Mouse (Mus musculus): ENCODE results near the gene H2-Q1.
"Not testable (repeated sequence)": the region's sequence is repeated elsewhere in the genome, so short reads cannot be mapped to it uniquely, and the experiment has no call there.

The H2-Q1 gene

GRCm38 (mm10) chr17:35342711-35343476 lies 22.7 kb downstream of the H2-Q1 start:
- DNase-seq (ENCODE audit: low read depth) = peak; percentile 74

GRCm38 (mm10) chr17:35347659-35348058 lies 27.5 kb downstream of the H2-Q1 start:
- DNase-seq (ENCODE audit: low read depth) = not testable (repeated sequence)

DNA sequence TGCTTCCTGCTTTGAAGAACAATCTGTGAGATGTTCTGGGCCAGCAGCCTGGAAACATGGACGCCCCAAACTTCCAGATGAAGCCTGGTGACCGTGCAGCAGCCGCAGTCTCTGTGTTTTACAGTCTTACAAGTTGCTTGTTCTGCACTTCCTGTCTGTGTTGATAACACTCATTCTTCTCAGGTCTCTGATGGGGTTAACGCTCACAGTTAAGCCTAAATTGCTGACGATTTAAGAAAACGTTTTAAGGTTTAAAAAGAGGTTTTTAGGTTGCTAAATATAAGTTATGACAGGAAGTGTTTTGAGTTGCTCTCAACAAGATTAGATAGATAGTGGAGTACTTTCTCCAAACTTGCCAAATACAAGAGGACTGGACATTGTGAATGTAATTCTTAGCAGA lies 33.1 kb downstream of the H2-Q1 start:
- peak; percentile 66 for DNase-seq (ENCODE audit: low read depth)

- peak; percentile 42 for DNase-seq (ENCODE audit: low read depth)
Observed at GRCm38 (mm10) chr17:35354071-35354470, 33.9 kb downstream of the H2-Q1 start.

DNA sequence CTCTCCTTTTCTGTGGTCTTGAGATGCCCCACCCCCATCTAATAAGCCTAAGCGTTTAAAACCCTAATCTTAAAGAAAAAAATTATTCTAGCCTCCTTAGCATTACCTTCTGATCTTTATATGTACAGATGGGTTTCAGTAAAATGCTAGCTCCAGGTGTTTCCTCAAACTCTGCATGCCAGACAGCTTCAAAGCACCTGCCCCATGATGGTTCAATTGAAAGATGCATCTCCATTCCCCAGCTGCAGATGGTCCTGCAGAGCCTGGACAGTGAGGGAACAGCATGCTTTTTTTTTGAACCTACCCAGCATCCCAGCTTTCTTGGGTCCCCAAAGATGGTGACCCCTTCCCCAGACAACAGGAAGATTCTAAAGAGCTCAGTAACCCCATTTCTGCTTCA lies 36.9 kb downstream of the H2-Q1 start:
- no peak for DNase-seq (ENCODE audit: low read depth)

- DNase-seq (ENCODE audit: low read depth) = no peak
Observed at GRCm38 (mm10) chr17:35358763-35359469, 38.7 kb downstream of the H2-Q1 start.

GRCm38 (mm10) chr17:35359470-35359862 lies 39.3 kb downstream of the H2-Q1 start:
- DNase-seq (ENCODE audit: low read depth) = peak; percentile 72
